24 mouse cellular contexts compared by ENCODE assay signal in the genomic region with DNA sequence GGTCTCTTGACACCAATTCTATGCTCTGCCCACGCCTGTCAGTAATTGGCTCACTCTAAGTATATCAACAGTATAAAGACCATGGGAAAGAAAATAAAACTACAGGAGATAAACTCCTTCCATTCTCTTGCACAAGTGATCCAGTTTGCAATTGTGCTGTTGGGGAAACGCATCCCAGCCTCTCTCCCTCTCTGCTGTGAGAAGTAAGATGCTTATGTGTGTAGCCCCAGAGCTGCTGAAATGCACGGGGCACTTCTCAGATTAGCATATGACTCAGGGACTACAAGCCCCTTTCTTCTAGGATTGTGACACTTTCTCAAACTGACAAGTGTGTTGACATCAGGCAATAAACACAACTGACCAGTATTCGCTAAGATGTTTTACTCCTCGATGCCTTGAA.
DNase-seq lines count a peak whose midpoint lies in the region; ATAC-seq lines count a peak whose summit lies in the region.
"Had no signal": no experiment of that assay in that cellular context is flagged by ENCODE, and none has a peak within 500 bp of the region (broad histone marks: within the 10 kb centered on the region; RNA-seq: fewer than 3 reads in every experiment).

No protein-coding gene starts in this region.

- no peaks in the 10 kb centered on the region for H3K27me3 ChIP-seq in neural tube, embryonic 13.5 days
- H3K27me3 ChIP-seq: embryonic facial prominence, embryonic 13.5 days; forebrain, embryonic 12.5 days; liver, embryonic 15.5 days had no signal

- DNase-seq in embryo, embryonic 10.5 days (ENCODE audit: low spot score): peak; percentile 5
- no peak for DNase-seq in embryo, embryonic 11 days
- DNase-seq in lung, postnatal 14 days: peak; percentile 0
- DNase-seq in lung, postnatal 36 days: no peak
- DNase-seq in 416B (ENCODE audit: low read depth): peak; percentile 15
- no peak for DNase-seq in left cerebral cortex, postnatal 36 days (ENCODE audit: low spot score in 2 of 2)
- DNase-seq: adrenal gland, postnatal 25 days; cerebellum, adult 18-20 months; cerebellum, postnatal 14 days; heart, postnatal 4 days; kidney, adult 18-20 months; kidney, postnatal 14 days; liver; thymus, postnatal 25 days had no signal

- H3K36me3 ChIP-seq in neural tube, embryonic 13.5 days: no peaks in the 10 kb centered on the region
- H3K36me3 ChIP-seq: embryonic facial prominence, embryonic 13.5 days; forebrain, embryonic 12.5 days; heart, embryonic 10.5 days; limb, embryonic 10.5 days; liver, embryonic 15.5 days had no signal

- 36% methylated on average over 5 of the region's 5 CpGs for WGBS in neural tube, embryonic 13.5 days

- H3K4me1 ChIP-seq in neural tube, embryonic 13.5 days (replicated peaks): peaks cover 15% of the 10 kb centered on the region
- H3K4me1 ChIP-seq: liver, embryonic 15.5 days had no signal

- no peaks in the 10 kb centered on the region for H3K9me3 ChIP-seq in neural tube, embryonic 13.5 days
- H3K9me3 ChIP-seq: embryonic facial prominence, embryonic 13.5 days; forebrain, embryonic 12.5 days; heart, embryonic 10.5 days; limb, embryonic 10.5 days; liver, embryonic 15.5 days had no signal

- H3K4me3 ChIP-seq in neural tube, embryonic 13.5 days: no peak overlapping the region
- H3K4me3 ChIP-seq: embryonic facial prominence, embryonic 13.5 days; erythroblast, embryonic 14.5 days; forebrain, embryonic 12.5 days; heart, embryonic 10.5 days; limb, embryonic 10.5 days; liver, embryonic 15.5 days had no signal

- H3K4me2 ChIP-seq in neural tube, embryonic 13.5 days: no peak overlapping the region
- H3K4me2 ChIP-seq: embryonic facial prominence, embryonic 13.5 days; forebrain, embryonic 12.5 days; hindbrain, embryonic 14.5 days; liver, embryonic 15.5 days had no signal

- H3K27ac ChIP-seq in neural tube, embryonic 13.5 days (replicated peaks): 0 out of 2 replicates have a peak overlapping the region, but pooled peaks have one; percentile 23
- H3K27ac ChIP-seq: embryonic facial prominence, embryonic 13.5 days; forebrain, embryonic 12.5 days; heart, embryonic 10.5 days; hindbrain, embryonic 14.5 days; limb, embryonic 10.5 days; liver, embryonic 15.5 days; macrophage had no signal

- no peak overlapping the region for H3K9ac ChIP-seq in neural tube, embryonic 13.5 days
- H3K9ac ChIP-seq: embryonic facial prominence, embryonic 13.5 days; forebrain, embryonic 12.5 days; hindbrain, embryonic 14.5 days; liver, embryonic 15.5 days had no signal

- intact Hi-C loops in left cerebral cortex, postnatal 36 days (cut with DNase I): no loop called here

- peak; percentile 43; the same call in 1 of the 2 replicates for ATAC-seq in neural tube, embryonic 13.5 days (ENCODE audit: low read depth)
- ATAC-seq: inflammation-experienced regulatory T-cells, adult 6 months had no signal

Comparison
In these comparisons a context has a peak if more than half of its experiments do, and no peak if none do; other contexts are left out.
1. DNase-seq: peak in embryo, embryonic 10.5 days (single experiment), lung, postnatal 14 days (single experiment) and 416B (single experiment); none in embryo, embryonic 11 days (single experiment), lung, postnatal 36 days (single experiment) and left cerebral cortex, postnatal 36 days (0 of 2).